ENCODE assay signal across 18 mouse cellular contexts in the genomic region with DNA sequence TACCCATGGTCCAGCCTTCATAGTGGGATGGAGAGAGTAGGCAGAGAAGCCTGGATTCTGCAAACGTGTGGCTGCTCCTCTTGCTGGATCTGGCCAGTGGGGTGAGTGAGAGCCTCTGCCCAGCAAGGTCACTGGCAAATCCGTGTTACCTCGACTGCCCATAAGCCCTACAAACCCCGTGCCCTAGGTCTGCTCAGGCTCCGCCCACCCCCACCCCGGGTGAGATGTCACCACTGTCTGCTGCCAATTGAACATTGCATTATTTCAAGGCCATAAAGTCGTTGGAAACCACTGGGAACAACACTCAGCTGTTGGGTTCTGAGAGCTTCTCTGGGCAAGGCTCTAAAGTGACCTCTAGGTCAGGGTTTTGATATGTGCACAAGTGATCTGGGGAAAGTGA.
"Had no signal": no experiment of that assay in that cellular context is flagged by ENCODE, and none has a peak within 500 bp of the region (broad histone marks: within the 10 kb centered on the region; RNA-seq: fewer than 3 reads in every experiment).

No protein-coding gene starts in this region.

- DNase-seq: lung, adult 18-20 months; lung, embryonic 14.5 days; lung, postnatal 10 days; lung, postnatal 4 days; midbrain, embryonic 14.5 days; right cerebral cortex, adult 18-20 months; right cerebral cortex, postnatal 25 days; right cerebral cortex, postnatal 4 days; spleen, adult 18-20 months; thymus, adult 18-20 months; thymus, postnatal 14 days; thymus, postnatal 36 days had no signal

- H3K9ac ChIP-seq: lung, embryonic 14.5 days; midbrain, embryonic 12.5 days; neural tube, embryonic 13.5 days; neural tube, embryonic 15.5 days had no signal

- H3K27me3 ChIP-seq: midbrain, embryonic 12.5 days; neural tube, embryonic 13.5 days; neural tube, embryonic 15.5 days had no signal

- H3K4me3 ChIP-seq: midbrain, embryonic 10.5 days; midbrain, embryonic 12.5 days; myocyte; neural tube, embryonic 13.5 days; neural tube, embryonic 15.5 days had no signal

- H3K27ac ChIP-seq: midbrain, embryonic 10.5 days; midbrain, embryonic 12.5 days; neural tube, embryonic 13.5 days; neural tube, embryonic 15.5 days had no signal

- H3K36me3 ChIP-seq: midbrain, embryonic 10.5 days; midbrain, embryonic 12.5 days; neural tube, embryonic 13.5 days; neural tube, embryonic 15.5 days had no signal

- H3K9me3 ChIP-seq: midbrain, embryonic 10.5 days; midbrain, embryonic 12.5 days; neural tube, embryonic 13.5 days; neural tube, embryonic 15.5 days had no signal

- H3K4me2 ChIP-seq: lung, embryonic 14.5 days; midbrain, embryonic 12.5 days; neural tube, embryonic 13.5 days; neural tube, embryonic 15.5 days had no signal

- ATAC-seq: midbrain, embryonic 16.5 days had no signal
